Mouse (Mus musculus) monocyte, adult 2 months (primary cell): ENCODE data around the gene Ceacam16.

ENCODE experiments used
- DNase-seq, 2 experiments: peaks; one replicate each; pipeline ENCODE4 v3.0.0; 2022; ENCODE audit warnings: low spot score in 2 of 2, low read depth in 1 of 2

Ceacam16 gene

DNA sequence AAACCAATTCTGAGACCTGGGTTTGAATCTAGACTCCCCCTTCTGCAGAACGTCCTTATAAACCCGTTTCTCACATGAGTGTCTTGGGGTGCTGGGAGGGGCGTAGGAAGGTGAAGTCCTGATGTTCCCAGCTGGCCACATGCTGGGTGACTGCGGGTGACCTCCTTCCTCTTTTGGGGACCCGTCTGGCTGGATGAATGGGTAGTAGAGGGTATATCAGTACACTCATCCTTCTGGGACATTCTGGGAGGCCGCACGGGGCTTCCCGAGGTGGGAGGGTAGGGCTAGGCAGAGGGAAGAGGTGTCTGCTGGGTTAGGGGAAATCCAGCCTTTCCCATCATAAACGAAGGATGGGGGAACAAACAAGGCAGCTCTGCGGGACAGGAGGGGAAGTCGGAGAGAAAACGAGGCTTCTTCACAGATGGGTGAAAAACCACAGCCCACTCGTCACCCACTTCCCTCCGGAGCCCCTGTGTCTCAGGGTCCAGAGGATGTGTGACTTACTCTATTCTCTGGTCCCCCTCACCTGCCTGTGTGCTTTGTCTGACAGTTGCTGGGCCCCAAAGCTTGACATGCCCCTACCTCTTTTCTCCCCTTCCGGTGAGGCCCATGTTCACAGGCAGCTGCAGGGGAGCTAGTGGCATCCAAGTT is 16.5 kb downstream of the Ceacam16 start:
- peak; percentile 49 to 77 for DNase-seq

DNA sequence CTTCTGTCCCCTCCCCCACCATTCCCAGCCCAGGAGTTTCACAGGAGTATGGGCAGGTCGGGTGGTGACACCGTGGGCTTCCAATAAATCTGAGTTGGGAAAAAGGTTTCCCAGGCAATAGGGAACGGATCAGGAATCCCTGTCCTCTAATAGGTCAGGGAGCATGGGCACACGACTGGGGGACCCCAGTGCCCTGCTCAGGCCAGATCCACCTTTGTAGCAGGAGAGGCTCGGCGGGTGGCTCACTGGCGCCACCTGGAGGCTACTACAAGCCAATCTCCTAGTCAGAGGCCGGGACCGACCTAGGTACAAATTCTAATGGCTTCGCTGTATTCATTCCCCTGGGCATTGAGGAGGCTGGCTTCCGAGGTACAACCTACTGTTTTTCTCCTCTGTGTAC is 17.5 kb downstream of the Ceacam16 start:
- peak; percentile 27 to 59 for DNase-seq

DNA sequence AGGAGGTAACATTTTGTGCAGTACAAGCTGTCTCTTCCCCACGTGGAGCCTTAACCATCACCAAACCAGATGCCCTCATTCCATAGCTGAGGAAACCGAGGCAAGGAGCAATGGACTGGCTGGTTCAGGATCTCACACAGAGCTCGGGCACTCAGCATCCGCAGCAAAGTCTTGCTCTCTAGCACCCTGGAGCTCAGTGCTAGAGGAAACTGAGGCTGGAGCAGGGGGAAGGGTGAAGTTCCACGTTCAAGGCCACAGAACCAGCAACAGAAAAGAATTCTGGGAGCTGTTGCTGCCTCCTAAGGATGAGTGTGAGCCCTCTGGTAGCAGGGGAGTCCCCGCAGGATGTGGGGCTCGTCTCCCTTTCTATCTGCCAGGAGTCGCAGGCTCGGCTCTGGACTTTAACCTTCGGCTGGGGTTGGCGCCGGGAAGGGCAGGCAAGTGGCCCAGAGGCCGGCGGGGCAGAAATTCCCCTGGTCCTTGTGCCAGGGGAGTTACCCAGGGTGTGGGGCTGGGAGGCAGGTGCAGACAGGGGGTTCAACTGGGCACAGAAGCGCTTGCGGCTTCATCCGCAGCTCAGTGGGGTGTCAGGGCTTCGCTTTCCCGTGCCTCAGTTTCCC is 18.1 kb downstream of the Ceacam16 start:
- DNase-seq: no peak

DNA sequence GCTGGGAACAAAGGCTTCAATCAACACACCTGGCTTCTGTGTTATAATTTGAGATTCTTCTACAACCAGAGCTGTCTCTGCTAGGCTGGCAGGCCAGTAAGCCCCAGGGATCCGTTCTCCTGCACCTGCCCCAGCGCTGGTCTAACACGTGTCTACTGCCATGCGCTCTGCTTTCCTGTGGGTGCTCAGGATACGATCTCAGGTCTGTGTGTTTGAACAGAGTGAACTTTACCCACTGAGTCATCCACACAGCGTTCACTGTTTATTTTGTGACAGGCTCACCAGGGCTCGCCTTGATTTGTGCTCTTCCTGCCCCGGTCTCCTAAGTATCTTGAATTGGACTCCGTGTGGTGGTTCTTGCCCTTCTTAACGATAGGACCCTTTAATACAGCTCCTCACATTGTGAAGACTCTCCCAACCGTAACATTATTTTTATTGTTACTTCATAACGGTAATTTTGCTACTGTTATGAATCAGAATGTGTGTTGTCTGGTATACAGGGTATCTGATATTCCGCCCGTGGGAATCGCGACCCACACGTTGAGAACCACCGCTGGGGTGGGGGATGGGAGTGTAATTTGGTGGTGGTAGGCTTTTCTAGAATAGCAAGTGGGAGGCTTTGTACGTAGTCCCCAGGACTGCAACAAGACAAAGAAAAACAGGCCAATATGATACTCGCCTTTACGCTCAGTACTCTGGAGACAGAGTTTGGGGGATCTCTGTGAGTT is 19.2 kb downstream of the Ceacam16 start:
- no peak for DNase-seq

DNA sequence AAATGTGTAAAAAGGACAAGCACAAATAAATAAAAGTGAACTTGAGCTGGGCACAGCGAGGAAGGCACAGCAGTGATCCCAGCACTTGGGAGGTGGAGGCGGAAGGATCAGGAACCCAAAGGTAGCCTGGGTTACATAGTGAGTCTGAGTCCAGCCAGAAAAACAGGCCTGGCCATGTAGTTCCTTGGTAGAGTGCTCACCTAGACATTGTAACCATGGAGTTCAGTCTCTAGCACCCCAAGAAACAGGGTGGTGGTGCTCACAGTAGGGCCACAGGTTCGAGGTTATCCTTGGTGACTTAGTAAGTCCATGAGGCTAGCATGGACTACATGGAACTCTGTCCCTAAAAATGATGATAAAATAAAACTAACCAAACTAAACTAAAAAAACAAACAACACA is 20.2 kb downstream of the Ceacam16 start:
- DNase-seq: no peak

DNA sequence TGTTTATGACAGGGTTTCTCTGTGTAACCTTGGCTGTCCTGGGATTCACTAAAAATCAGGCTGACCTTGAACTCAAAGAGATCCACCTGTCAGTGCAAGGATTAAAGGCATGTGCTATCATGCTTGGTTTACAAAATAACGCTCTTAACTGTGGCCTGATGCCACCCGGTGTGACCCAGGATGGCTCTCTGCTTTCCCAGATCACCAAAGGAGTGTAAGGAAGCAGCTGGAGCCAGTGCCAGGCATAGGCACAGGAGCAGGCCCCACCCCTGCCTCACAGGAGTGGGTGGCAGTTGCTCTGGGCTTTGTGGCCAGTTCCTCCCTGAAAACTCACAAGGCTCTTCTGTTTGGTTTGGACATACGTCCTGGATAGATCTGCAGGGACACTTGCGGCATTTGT is 20.7 kb downstream of the Ceacam16 start:
- DNase-seq: no peak

DNA sequence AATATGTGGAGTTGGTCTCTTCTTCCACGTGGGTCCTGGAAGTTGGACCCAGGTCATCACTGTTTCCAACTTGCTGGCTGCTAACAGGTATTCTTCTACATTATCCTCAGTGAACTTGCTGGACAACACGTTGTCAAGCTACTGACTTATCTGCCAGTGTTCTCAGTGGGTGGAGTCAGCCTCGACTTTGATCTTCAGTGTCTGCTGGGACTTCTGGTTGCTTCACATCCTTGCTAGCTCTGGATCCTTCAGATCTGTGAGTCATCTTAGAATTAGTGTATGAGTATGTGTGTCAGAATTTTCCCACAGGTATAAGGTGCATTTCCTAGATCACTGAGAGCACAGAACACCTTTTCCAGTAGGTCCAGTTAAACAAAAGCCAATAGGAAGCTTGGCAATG is 24.3 kb downstream of the Ceacam16 start:
- DNase-seq: no peak

DNA sequence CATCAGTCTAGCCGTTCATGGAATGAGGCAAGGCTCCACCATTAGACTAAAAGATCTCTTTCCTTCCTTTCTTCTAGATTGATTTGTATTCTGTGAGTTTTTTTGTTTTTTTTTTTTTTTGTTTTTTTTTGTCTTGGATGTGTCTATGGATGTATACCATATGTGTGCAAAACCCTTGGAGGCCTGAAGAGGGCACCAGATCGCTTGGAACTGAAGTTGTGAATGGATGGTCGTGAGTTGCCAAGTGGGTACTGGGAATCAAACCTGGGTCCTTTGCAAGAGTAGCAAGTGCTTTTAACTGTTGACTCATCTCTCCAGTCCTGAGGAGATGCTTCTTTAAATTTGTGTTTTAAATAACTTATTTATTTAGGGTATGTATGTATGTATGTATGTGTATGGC is 27.0 kb downstream of the Ceacam16 start:
- DNase-seq: no peak

DNA sequence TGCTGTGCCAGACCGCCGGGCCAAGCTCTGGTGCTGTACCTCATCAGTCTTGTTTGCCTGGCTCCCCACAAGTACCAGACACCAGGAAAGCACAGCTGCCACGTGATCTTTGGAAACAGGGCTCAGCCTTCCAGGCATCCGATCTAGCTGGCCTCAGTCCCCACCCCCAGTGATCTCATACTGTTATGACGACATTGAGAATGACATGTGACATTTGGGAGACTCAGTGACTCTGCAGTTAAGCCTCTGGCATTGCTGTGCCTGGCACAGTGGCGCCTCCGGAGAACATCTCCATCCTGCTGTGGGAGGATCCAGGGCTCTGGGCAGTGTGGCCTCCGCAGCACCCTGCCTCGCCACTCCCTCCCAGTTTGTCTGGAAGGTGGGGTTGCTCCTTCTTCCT is 29.3 kb downstream of the Ceacam16 start:
- no peak for DNase-seq

DNA sequence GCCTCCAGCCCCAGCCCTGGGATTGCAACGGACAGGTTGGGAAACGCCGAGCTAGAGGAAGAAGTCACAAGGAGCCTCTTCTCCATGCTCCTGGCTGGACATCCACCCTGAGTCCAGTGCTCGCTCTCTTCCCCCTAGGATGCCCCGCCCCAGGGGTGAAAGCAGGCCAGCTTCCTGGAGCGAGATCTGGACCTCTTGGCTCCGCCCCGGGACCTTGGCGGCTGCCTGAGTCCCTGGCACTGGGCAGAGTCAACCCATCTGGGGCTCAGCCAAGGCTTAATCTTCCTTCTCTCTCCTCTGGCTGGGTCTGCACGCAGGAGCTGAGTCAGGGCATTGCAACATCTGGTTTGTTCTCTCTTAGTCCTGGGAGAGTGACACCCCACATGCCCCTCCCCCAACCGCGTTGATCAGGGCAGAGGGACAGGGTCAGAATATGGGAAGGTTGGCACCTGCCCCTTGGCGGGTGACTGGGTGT is 30.4 kb downstream of the Ceacam16 start:
- DNase-seq: peak; percentile 81 to 87

DNA sequence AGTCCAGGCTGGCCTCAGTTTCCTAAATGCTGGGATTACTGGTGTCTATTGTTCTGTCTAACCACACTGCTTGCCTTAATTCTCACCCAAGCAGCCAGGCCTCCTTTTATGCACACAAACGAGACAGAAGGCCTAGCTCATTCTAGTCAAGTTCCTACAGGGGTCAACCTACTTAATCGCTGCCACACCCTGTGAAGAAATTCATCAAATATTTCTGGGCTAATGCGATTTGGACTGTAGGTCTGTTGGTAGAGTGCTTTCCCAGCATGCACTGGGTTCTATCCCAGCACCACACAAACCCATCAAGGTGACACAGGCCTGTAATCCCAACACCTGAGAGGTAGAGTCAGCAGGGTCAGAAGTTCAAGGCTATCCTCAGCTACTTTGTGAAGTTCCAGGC is 31.4 kb downstream of the Ceacam16 start:
- no peak for DNase-seq

DNA sequence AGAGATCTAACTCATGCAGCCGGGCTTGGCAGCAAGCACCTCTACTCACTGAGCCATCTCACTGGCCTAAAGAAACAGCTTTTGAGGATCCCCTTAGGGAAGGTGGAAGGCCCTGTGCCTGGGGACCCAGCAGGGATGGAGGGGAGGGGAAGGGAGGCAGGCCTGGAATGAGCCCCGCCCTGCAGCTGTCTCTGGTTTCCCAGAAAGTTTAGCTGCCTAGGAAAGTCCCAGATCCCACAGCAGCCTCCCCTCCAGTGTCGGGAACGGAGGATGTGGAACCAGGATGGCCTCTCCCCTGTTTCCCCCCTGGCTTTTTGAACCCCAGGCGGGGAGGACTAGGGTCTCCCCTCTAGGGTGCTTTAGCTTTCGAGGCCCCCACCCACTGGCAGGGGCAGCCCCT is 34.3 kb downstream of the Ceacam16 start:
- DNase-seq: no peak

DNA sequence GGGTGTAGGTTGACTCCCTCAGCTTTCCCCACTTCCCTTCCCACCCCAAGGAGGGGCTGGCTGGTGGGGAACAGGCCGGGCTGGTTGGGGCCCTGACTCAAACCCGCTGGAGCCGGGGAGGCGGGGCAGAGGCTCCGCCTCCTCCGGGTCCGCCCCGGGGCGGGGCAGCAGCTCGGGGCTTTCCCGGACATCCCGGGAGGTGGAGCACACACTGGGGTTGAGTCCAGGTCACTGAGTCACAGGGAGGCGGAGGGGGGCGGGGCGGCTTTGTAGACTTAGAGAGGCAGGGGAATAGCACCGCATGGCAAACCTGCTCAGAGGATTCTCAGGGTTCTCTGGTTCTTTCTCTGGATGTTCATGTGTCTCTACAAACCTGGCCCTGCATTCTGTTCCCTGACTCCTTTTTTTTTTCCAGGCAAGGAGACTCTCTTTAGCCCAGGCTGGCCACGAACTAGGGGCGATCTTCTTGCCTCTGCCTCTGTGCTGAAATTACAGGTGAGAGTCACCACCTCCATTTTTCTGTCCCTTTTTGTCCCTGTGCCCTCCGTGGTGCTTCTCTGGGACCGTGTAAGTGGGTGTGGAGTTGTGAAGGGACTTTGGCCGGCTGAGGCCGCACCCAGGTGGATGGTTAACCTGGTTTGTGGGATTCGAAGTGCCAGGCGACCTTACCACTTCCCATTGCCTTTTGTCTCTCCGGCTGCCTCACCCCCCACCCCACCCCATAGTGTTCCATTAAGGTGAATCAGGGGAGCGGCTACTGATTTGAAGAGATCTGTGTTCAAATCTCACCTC is 36.7 kb downstream of the Ceacam16 start:
- DNase-seq: peak; percentile 77 to 85

DNA sequence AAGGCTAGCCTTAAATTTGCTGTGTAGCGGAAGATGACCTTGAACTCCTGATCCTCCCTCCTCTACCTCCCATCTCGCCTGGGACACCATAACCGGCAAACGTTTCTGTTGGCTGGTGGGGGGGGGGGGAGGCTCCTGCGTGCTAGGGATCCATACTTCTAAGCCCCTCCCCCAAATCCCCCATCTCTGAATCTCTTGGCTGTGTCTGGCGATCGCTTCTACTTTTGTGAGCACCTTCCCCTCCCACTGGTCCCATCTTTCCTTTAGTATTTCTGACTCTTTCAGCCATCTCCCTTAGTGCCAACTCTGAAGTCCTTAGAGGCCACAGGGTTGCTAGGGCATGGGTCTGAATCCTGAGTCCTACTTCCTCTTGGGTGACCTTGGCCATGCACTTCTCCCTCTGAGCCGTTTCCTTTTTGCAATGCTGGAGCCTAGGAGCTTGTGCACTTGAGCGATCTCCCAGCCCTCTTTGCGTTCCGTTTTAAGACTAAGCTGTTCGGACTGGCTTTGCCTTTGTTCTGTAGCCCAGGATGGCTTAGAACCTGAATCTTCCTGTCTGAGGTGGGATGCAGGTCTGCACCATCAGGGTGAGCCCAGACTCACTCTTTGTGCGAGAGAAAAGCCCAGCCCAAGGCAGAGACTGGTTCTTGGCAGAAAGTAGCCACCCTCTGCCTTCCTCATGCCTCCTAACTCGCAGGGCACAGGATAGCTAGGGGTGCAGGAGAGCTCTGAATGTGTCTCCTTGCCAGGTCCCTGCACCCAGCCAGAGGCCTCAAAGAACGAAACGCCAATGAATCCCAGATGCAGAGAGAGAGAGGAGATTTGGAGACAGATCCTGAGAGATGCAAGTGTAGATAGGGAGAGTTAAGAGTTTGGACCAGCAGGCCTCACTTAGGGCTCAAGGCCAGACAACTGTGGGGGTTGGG is 37.6 kb downstream of the Ceacam16 start:
- peak; percentile 54 to 56 for DNase-seq

DNA sequence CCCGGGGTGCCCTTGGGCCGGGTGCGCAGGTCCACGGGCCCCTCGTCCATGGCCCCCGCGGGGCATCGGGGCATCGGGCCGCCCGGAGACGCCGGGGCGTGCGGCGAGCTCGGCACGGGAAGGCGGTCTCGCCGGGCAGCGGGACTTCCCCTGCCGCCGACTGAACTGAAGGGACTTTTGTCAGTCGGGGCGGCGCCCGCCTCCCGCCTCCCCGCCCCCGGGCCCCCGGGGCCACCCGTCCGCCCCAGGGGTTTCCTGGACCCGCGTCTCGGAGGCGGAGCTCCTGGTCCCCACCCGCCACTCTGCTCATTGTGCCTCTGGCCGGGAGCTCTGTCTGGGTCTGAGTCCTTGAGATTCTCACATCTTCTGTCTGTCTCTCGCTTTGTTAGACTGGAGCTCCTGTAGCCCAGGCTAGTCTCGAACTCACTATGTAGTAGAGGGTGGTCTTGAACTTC is 38.5 kb downstream of the Ceacam16 start, which contains the start of gene Bcl3:
Bcl3 (minus strand) TSS at position 167 of the 455 bp plus-strand sequence.
- DNase-seq: peak in 1 of 2 experiments; percentile 69

DNA sequence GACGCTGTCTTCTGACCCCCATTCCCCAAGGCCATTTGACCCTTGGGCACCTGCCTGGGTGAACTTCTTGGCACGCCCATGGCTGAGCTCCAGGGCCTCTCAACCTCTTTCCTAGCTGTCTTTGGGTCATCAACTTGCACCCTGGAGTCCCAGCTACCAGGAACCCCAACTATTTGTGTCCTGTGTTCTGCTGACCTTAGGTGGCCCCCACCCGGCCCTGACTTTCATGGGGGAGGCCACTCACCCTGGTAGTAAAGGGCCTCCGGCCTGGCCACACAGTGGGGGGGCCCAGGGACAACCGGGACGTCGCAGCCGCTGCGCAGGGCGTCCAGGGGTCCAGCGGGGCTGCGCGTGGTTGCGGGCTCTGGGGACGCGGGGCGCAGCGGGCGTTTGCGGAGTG is 38.9 kb downstream of the Ceacam16 start:
- DNase-seq: no peak

DNA sequence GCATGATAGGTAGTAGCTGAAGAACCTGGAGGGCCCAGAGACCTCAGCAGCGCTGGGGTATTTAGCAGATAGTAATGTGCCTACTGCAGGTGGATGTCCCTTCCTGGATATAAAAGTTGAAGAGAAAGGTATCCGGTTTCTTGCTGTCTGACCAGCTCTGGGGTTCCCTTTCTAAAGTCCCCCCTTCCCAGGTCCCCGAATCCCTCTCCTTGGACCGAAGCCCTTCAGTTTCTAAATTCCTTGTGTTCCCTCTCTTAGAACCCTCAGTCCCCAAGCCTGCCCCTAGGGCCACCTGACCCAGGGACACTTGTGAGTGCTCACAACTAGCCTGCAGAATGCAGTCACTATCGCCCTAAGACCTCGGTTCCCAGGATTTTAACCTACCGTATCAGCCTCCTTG is 39.5 kb downstream of the Ceacam16 start:
- no peak for DNase-seq

DNA sequence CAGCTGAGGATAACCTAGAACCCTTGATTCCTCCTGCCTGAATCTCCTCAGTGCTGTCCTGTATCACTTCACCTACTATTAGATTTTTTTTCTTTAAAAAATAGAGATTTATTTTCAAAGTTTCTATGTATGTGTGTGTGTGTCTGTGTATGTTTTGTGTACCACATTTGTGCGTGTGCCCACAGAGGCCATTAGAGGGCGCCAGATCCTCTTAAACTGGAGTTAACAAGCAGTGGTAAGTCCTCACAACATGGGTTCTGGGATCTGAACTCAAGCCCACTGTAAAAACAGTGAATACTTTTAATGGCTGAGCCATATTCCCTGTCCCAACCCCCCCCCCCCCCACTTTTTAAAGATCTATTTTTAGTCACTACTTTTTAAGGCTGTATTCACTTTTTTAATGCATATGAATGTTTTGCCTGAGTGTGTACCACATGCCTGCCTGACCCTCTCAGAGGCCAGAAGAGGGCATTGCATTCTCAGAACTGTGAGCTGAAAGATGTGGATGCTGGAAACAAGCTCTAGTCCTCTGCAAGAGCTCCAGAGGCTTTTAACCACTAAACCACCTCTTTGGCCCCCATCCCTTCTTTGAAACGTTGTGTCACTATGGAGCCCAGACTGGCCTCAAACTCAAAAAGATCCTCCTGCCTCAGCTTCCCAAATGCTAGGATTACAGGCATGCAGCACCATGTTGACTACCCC is 40.6 kb downstream of the Ceacam16 start:
- no peak for DNase-seq

DNA sequence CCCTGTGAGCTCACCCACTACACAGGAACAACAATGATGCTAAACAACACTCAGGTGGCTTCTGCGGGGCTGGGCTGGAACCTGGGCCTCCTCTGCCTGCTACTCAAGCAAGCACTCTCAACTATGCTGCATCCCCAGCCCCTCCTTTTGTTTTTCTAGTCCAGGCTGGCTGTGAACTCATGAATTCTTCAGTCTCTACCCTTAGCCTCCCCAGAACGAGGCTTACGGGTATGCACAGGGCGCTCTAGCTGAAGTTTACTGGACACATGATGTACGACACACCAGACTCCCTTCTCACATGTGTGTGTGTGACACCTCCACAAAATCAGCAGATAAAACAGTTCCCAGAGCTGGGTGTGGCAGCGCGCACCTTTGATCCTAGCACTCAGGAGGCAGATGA is 42.2 kb downstream of the Ceacam16 start:
- no peak for DNase-seq

DNA sequence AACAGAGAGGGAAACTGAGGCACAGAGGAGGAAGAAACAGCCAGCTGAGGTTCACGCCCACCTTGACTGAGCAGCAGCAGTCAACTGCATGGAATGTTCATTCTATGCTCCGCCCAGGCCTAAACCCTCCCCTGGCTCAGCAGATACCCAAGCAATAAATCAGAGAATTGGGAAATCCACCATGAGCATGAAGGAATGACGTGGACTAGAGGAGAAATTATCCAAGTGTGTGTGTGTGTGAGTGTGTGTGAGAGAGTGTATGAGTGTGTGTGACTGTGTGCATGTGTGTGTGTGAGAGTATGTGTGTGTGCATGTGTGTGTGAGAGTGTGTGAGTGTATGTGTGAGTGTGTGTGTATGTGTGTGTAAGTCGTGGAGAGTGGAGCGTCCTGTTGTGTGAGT is 42.7 kb downstream of the Ceacam16 start:
- DNase-seq: no peak
